Mouse (Mus musculus) small intestine, adult 2 months (tissue): Measurements from ENCODE around the gene A930017K11Rik.

Source experiments
- CTCF ChIP-seq: fragments of 200-500 bp; IDR thresholded peaks from 2 replicates; pipeline ENCODE4 v1.5.1; 2012; ENCODE audit warnings: low read depth, mild to moderate bottlenecking, control low read depth, inconsistent platforms, low read length, moderate library complexity, mixed read lengths; ENCODE audit not compliant: insufficient replicate concordance, insufficient read length; ENCODE audit errors: extremely low read depth
- POLR2A ChIP-seq: fragments of 200-500 bp; IDR thresholded peaks from 2 replicates; pipeline ENCODE4 v1.6.1; 2012; ENCODE audit warnings: low read depth, mild to moderate bottlenecking, control low read depth, inconsistent platforms, low read length, moderate library complexity

DNA sequence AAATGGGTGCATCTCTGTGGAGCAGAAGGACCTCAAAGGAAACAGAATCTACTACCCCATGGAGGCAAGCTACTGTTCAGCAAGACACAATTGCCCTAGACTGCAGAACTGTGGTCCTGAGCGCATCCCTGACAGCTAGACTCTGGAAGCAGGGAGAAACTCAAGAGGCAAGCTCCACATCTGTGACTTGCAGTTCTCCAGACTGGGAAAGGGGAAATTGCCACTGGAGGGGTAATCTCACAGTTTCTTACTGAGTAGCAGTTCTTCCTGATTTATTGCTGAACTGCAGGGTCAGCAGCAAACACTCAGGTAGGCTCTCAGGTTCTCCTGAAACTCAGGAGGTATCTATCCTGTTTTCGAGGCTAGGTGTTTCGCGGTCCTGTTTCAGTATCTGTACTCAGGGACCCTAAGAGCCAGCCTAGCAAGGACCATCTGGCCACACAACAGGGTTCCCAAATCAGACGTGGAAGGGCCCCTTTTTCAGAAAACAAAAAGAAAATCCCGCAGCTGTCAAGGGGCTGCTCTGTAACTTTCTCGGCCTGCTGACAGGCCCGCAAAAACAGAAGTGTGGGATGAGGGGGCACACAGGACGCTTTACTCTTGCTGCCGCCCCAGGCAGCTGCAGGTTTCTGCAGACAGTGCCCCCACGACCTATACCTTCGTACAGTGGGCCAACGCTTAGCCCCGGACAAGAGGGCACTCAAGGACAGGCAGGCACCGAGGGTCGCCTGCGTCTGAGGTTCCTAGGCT, 32.4 kb upstream of the A930017K11Rik start:
- TF ChIP-seq CTCF (no peak), POLR2A (no peak)
